Mouse (Mus musculus) brain, embryonic 14.5 days (tissue): Measurements from ENCODE around the gene Pip5kl1.

Source experiments
- CTCF ChIP-seq: fragments of 200-500 bp; IDR thresholded peaks from 2 replicates; pipeline ENCODE4 v1.5.1; 2012; ENCODE audit warnings: inconsistent platforms, mild to moderate bottlenecking, moderate library complexity, borderline replicate concordance; ENCODE audit not compliant: insufficient read depth, insufficient read length; ENCODE audit errors: extremely low read depth
- POLR2A ChIP-seq: fragments of 200-500 bp; IDR thresholded peaks from 2 replicates; pipeline ENCODE4 v1.6.1; 2012; ENCODE audit warnings: mild to moderate bottlenecking, inconsistent platforms, borderline replicate concordance; ENCODE audit not compliant: poor library complexity, insufficient read depth, insufficient read length, severe bottlenecking; ENCODE audit errors: extremely low read depth

- TF ChIP-seq CTCF (no peak), POLR2A (no peak)
Measured at GRCm38 (mm10) chr2:32587731-32588321, 13.2 kb downstream of the Pip5kl1 start.
